Mouse (Mus musculus): ENCODE measurements at regions not wholly inside any gene's neighbourhood (a gene's known extent, or its start where the extent isn't known, plus 50 kb on each side); places are given as distances from the start of the nearest gene placed in this dataset.
A peak's percentile ranks its signal among the peaks of the same experiment; 100 is the strongest.

- Histone ChIP-seq H3K36me3 (ENCODE audit: control insufficient read depth, insufficient read depth, low read length) (no peaks in the 10 kb centered on the region), H3K4me1 (ENCODE audit: control insufficient read depth, insufficient read depth, low read length) (peaks cover 3% of the 10 kb centered on the region; the same call in 1 of the 2 replicates), H3K27me3 (replicated peaks; ENCODE audit: control insufficient read depth, insufficient read depth, low read length) (no peaks in the 10 kb centered on the region), H3K4me3 (ENCODE audit: insufficient read depth, low read depth, low read length) (no peak overlapping the region), H3K27ac (ENCODE audit: insufficient read depth, low read depth, low read length) (no peak overlapping the region)
- no peak for DNase-seq
- 29% methylated on average over 15 of the region's 15 CpGs for WGBS
- TF ChIP-seq CTCF (conservative IDR thresholded peaks at IDR 0.05; ENCODE audit: insufficient read depth, insufficient read length, low read depth, low read length) (no peak), POLR2A (IDR thresholded peaks at IDR 0.05; ENCODE audit: low read depth, low read length) (no peak)
These were observed 58.6 kb downstream of the Mrm1 start for GRCm38 (mm10) chr11:84760622-84761196.

- Histone ChIP-seq H3K36me3 (ENCODE audit: control insufficient read depth, insufficient read depth, low read length) (no peaks in the 10 kb centered on the region), H3K4me3 (ENCODE audit: insufficient read depth, low read depth, low read length) (no peak overlapping the region), H3K4me1 (ENCODE audit: control insufficient read depth, insufficient read depth, low read length) (no peaks in the 10 kb centered on the region; the same call in 1 of the 2 replicates), H3K27ac (ENCODE audit: insufficient read depth, low read depth, low read length) (no peak overlapping the region), H3K27me3 (replicated peaks; ENCODE audit: control insufficient read depth, insufficient read depth, low read length) (no peaks in the 10 kb centered on the region)
- TF ChIP-seq CTCF (conservative IDR thresholded peaks at IDR 0.05; ENCODE audit: insufficient read depth, insufficient read length, low read depth, low read length) (no peak), POLR2A (IDR thresholded peaks at IDR 0.05; ENCODE audit: low read depth, low read length) (no peak)
- DNase-seq = peak; percentile 70
- 84% methylated on average over 5 of the region's 5 CpGs for WGBS
These were observed 59.8 kb downstream of the Mrm1 start for GRCm38 (mm10) chr11:84759478-84759986.

DNA sequence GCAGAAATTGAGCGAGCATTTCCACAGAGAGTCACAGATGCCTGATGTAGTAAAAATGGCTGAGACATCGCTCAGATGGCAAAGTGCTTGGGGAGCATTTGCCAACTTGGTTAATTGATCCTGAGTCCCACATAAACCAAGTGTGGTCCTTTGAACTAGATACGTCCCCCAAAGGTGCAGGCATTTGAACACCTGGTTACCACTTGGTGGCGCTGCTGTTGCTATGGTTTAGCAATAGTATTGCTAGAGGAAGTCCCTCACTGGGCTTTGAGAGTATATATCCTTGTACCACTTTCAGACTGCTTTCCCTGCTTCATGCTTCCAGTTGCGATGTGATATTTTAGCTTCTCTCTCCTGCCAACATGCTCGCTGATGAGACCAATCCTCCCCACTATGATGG lies 67.3 kb downstream of the Mrm1 start:
- Histone ChIP-seq H3K27me3 (replicated peaks; ENCODE audit: control insufficient read depth, insufficient read depth, low read length) (no peaks in the 10 kb centered on the region), H3K27ac (ENCODE audit: insufficient read depth, low read depth, low read length) (no peak overlapping the region), H3K4me1 (ENCODE audit: control insufficient read depth, insufficient read depth, low read length) (no peaks in the 10 kb centered on the region), H3K36me3 (ENCODE audit: control insufficient read depth, insufficient read depth, low read length) (no peaks in the 10 kb centered on the region), H3K4me3 (ENCODE audit: insufficient read depth, low read depth, low read length) (no peak overlapping the region)
- TF ChIP-seq POLR2A (IDR thresholded peaks at IDR 0.05; ENCODE audit: low read depth, low read length) = no peak
- 0 out of 2 replicates have a peak, but pooled peaks have one; percentile 17 for TF ChIP-seq CTCF (conservative IDR thresholded peaks at IDR 0.05; ENCODE audit: insufficient read depth, insufficient read length, low read depth, low read length)
- 75% methylated on average over 6 of the region's 6 CpGs for WGBS
- no peak for DNase-seq

GRCm38 (mm10) chr11:84749490-84750349 lies 69.6 kb downstream of the Mrm1 start:
- TF ChIP-seq POLR2A (IDR thresholded peaks at IDR 0.05; ENCODE audit: low read depth, low read length) (no peak), CTCF (conservative IDR thresholded peaks at IDR 0.05; ENCODE audit: insufficient read depth, insufficient read length, low read depth, low read length) (no peak)
- no peaks in the 10 kb centered on the region for H3K27me3 ChIP-seq (replicated peaks; ENCODE audit: control insufficient read depth, insufficient read depth, low read length)
- no peaks in the 10 kb centered on the region for H3K36me3 ChIP-seq (ENCODE audit: control insufficient read depth, insufficient read depth, low read length)
- H3K4me1 ChIP-seq (ENCODE audit: control insufficient read depth, insufficient read depth, low read length) = no peaks in the 10 kb centered on the region
- WGBS = 41% methylated on average over 12 of the region's 12 CpGs
- no peak for DNase-seq
- H3K4me3 ChIP-seq (ENCODE audit: insufficient read depth, low read depth, low read length) = no peak overlapping the region
- no peak overlapping the region for H3K27ac ChIP-seq (ENCODE audit: insufficient read depth, low read depth, low read length)

DNA sequence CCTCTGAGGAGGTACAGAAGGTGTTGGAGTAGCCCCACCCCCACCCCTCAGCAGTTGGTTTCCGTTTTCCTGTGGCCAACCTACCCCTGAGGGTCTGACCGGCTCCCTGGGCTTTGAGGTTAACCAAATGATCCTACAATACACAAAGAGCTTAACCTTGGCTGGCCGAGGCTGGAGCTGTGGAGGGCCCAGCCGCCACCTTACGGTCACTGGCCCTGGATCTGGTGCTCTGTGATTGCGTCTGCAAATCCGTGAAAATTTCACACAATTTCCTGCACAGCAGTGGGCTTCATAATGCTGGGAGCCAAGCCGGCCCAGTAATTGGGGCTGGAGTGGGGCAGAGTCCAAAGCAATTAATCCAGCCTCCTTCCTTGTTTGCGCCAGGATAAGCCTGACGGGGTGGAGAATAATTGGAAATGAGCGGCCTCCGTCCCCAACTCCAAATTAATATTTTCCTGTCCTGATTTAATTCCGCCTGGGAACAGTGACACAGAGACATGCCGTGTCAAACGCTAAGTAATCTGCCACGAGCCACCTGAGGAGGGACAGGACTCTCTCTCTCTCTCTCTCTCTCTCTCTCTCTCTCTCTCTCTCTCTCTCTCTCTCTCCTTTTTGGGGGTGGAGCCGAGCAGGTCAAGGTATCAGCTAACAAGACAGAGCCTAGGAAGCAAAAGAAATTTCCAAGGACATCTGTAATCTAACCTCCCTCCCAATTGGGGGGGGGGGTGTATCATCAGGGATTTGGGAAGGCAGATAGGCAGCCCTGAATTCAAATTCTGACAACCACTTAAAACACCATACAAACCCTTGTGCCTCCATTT lies 80.3 kb downstream of the Mrm1 start:
- Histone ChIP-seq H3K4me1 (ENCODE audit: control insufficient read depth, insufficient read depth, low read length) (no peaks in the 10 kb centered on the region), H3K27me3 (replicated peaks; ENCODE audit: control insufficient read depth, insufficient read depth, low read length) (no peaks in the 10 kb centered on the region), H3K36me3 (ENCODE audit: control insufficient read depth, insufficient read depth, low read length) (no peaks in the 10 kb centered on the region), H3K4me3 (ENCODE audit: insufficient read depth, low read depth, low read length) (no peak overlapping the region), H3K27ac (ENCODE audit: insufficient read depth, low read depth, low read length) (no peak overlapping the region)
- no peak for TF ChIP-seq CTCF (conservative IDR thresholded peaks at IDR 0.05; ENCODE audit: insufficient read depth, insufficient read length, low read depth, low read length)
- TF ChIP-seq POLR2A (IDR thresholded peaks at IDR 0.05; ENCODE audit: low read depth, low read length) = no peak
- peak; percentile 25 for DNase-seq
- WGBS = 18% methylated on average over 17 of the region's 17 CpGs

GRCm38 (mm10) chr11:84738128-84738527 lies 81.2 kb downstream of the Mrm1 start:
- no peak overlapping the region for H3K4me3 ChIP-seq (ENCODE audit: insufficient read depth, low read depth, low read length)
- no peaks in the 10 kb centered on the region for H3K27me3 ChIP-seq (replicated peaks; ENCODE audit: control insufficient read depth, insufficient read depth, low read length)
- 76% methylated on average over 3 of the region's 3 CpGs for WGBS
- DNase-seq = no peak
- H3K4me1 ChIP-seq (ENCODE audit: control insufficient read depth, insufficient read depth, low read length) = no peaks in the 10 kb centered on the region
- no peaks in the 10 kb centered on the region for H3K36me3 ChIP-seq (ENCODE audit: control insufficient read depth, insufficient read depth, low read length)
- TF ChIP-seq POLR2A (IDR thresholded peaks at IDR 0.05; ENCODE audit: low read depth, low read length) (no peak), CTCF (conservative IDR thresholded peaks at IDR 0.05; ENCODE audit: insufficient read depth, insufficient read length, low read depth, low read length) (no peak)
- H3K27ac ChIP-seq (ENCODE audit: insufficient read depth, low read depth, low read length) = no peak overlapping the region

Measured in kidney, adult 2 months (tissue).